Mouse (Mus musculus) NIH3T3 (cell line): ENCODE measurements at regions not wholly inside any gene's neighbourhood (a gene's known extent, or its start where the extent isn't known, plus 50 kb on each side); places are given as distances from the start of the nearest gene placed in this dataset.

ENCODE experiments used
- DNase-seq: peaks from one replicate; pipeline ENCODE4 v3.0.0-alpha.2; 2012; ENCODE audit warnings: low read depth

DNA sequence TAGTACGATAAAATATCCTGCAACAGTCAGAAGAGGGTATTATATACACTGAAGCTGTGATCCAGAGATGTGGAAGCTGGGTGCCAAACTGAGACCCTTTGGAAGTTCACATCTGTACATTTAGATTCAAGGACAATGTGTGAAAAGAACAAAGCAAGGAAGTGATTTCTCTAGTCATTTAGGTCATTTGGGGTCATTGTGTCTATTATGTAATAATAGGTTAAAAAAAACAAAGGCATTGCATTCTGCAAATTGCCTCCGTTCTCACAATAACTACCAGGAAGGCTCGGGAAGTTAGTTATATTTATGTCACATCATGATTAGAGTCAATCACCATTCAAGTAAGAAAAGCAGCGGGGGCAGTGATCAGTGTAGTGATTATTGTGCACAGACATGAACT lies 563.3 kb downstream of the Trim52 start:
- DNase-seq = no peak

DNA sequence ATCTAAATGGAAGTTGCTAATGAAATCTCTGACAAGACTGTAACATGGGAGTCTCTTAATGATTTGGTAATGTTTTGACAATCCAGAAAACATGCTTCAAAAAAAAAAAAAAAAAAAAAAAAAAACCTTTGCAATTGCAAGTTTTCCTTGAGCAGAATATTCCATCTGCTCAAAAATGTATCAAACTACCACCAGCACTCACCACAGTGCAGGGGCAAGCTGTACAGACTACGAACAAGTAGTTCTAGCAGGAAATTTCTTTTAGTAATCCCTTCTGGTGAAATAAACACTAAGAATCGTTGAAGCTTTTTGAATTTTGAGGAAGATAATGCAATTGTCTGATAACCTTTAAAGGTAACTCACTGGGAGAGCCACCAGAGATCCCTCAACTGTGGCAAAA lies 572.0 kb downstream of the Trim52 start:
- no peak for DNase-seq

DNA sequence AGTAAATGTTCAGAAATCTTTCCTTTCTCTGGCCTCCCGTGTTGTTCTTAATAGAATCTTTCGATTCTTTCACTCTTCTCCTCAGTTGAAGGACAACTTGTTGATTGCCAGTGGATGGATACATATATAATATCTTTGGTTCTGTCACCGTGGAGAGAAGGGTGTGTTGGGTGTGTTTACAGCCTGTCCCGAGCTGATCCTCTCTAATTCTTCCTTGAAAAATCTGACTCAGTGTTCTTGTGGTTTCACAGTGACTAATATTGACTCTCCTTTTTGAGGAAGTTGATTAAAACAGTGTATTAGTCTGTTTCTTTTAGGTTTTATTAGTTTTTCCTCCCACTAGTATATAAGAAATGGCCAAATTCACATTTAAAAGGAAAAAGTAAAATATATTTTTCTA lies 575.2 kb downstream of the Trim52 start:
- no peak for DNase-seq

- DNase-seq = peak; percentile 1
Observed at GRCm38 (mm10) chr14:106687361-106687760, 581.4 kb downstream of the Trim52 start.

DNA sequence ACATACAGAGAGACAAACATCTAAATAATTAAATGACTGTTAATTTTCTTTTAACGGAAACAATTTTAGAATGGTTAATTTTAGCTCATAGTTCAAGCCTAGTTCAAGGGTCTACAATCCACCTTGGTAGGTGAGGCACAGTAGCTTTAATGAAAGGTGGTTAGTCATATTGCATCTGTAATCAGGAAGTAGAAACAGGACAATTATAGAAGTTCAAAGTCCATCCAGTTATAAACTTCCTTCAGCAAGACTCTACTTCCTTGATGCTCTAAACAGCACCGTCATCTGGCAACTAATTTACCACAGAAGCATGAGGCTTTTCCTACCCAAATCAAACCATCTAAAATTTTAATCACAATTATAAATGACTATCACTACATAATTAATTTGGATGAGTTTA lies 608.0 kb downstream of the Trim52 start:
- DNase-seq = no peak

GRCm38 (mm10) chr14:106733825-106734224 lies 627.8 kb downstream of the Trim52 start:
- DNase-seq = no peak

GRCm38 (mm10) chr14:106740857-106741256 lies 634.9 kb downstream of the Trim52 start:
- no peak for DNase-seq

DNA sequence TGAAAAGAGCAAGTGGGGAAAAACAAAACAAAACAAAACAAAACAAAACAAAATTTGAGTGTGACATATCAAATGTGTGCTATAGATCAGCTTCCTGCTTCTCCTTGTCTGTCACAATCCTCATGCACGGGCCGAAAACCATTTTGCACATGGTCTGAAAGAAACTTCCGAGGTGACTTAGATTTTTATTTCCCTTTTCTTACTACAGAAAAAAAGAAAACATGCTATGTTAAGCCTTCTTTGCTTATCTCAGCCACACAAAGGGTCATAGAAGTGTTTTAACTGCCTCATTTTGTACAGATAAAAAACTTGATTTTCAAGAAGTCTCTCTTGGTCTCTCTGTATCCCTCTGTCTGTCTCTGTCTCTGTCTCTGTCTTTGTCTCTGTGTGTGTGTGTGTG lies 654.2 kb downstream of the Trim52 start:
- no peak for DNase-seq

DNA sequence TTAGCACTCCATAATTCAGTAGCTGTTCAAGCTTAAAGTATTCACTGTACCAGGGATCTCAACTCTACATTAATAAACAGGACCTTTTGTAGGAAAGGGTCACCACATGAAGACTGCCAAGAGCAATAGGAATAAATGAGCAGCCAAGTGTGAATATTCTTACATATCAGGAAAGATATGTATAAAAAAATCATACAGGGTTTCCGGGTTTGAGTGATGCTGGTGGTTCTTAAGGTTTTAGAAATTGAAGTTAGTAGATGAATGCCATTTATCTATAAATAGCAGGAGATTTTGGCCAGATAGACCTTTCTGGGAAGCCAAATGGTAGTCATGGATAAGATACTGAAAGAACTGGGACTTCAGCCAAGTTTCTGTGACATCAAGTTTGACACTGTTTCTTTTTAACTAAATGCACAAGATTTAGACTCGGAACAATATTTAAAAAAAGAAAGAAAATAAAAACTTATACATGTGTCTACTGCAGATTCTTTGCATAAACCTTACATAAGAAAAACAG lies 657.1 kb downstream of the Trim52 start:
- no peak for DNase-seq

DNA sequence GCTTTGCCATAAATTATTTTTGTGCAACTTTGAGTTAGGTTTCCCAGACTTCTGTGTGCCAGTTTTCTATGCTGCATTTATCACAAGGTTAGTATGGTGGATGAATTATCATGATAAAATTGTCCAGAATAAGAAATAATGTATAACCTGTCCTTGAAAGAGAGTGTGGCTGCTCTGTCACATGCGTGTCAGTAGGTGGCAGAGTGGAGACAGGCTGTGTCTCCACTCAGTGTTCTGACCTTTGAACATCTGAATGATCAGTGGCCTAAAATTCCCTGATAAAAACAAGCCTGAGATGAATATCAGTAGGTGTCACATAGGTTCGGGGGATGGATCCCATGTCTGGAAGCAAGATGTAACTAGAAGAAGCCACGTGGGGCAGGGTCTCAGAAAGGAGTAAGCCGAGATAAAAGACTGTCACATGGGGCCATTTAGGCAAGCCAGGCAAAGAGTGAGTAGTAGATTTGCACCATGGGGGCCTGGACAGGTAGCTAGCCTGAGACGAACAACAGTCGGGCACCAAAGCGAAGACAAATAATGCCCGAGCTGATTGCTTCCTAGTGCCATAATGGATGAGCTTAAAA lies 660.0 kb downstream of the Trim52 start:
- no peak for DNase-seq
